Mouse (Mus musculus) midbrain, embryonic 14.5 days (tissue): ENCODE measurements around the gene Zfp712. TPM values are rescaled to one million over a fixed set of nuclear protein-coding genes. Genes with fewer than 3 reads are reported as not detected.
A peak's percentile ranks its signal among the peaks of the same experiment; 100 is the strongest.

Experiments
- ATAC-seq: fragments of 200-750 bp; cut with Nextera tagmentation; 2 replicates; pipeline ENCODE4 v1.8.0; 2017; ENCODE audit warnings: moderate number of reproducible peaks, moderate library complexity; ENCODE audit not compliant: low FRiP score, low TSS enrichment
- DNase-seq: peaks from one replicate; pipeline ENCODE4 v3.0.0-alpha.2; 2015
- H3K27ac ChIP-seq: fragments of 300-500 bp; sonication (generic); replicated peaks from 2 replicates; pipeline ENCODE4 v1.5.1; 2014; ENCODE audit warnings: mild to moderate bottlenecking, low read depth, low read length, moderate library complexity
- H3K27me3 ChIP-seq: fragments of 300-500 bp; sonication (generic); 2 replicates; pipeline ENCODE4 v1.6.1; 2014; ENCODE audit warnings: low read length, control low read depth, mixed read lengths; ENCODE audit not compliant: control insufficient read depth, insufficient read depth
- H3K36me3 ChIP-seq: fragments of 300-500 bp; sonication (generic); 2 replicates; pipeline ENCODE4 v1.6.1; 2014; ENCODE audit warnings: low read length, control low read depth; ENCODE audit not compliant: control insufficient read depth, insufficient read depth
- H3K4me1 ChIP-seq: fragments of 300-500 bp; sonication (generic); 2 replicates; pipeline ENCODE4 v1.6.1; 2014; ENCODE audit warnings: mild to moderate bottlenecking, antibody characterized with exemption, low read length, control low read depth; ENCODE audit not compliant: control insufficient read depth, insufficient read depth
- H3K4me2 ChIP-seq: fragments of 300-500 bp; sonication (generic); 2 replicates; pipeline ENCODE4 v1.6.1; 2014; ENCODE audit warnings: mild to moderate bottlenecking, low read length, moderate library complexity
- H3K4me3 ChIP-seq: fragments of 300-500 bp; sonication (generic); replicated peaks from 2 replicates; pipeline ENCODE4 v1.5.1; 2014; ENCODE audit warnings: low read depth, low read length
- H3K9ac ChIP-seq: fragments of 300-500 bp; sonication (generic); replicated peaks from 2 replicates; pipeline ENCODE4 v1.6.1; 2014; ENCODE audit warnings: mild to moderate bottlenecking, low read length, moderate library complexity
- H3K9me3 ChIP-seq: fragments of 300-500 bp; sonication (generic); 2 replicates; pipeline ENCODE4 v1.6.1; 2016; ENCODE audit warnings: low read length, control low read depth, mixed read lengths; ENCODE audit not compliant: control insufficient read depth
- WGBS: fragments of 180-500 bp; shearing (Covaris S2); extraction: QIAGEN DNeasy Blood & Tissue Kit; methylation state at CpG from one replicate; pipeline ENCODE4 v1.1.7; 2014; 5-methylcytosine and 5-hydroxymethylcytosine counted together
- polyA plus RNA-seq: library from polyadenylated mRNA; unstranded; fragments of >200 nt; fragmentation: Nextera tagmentation; extraction: Ambion mirVana; gene quantifications from 2 replicates; pipeline ENCODE4 v1.2.1, GENCODE M21; 2014

The Zfp712 gene
- polyA plus RNA-seq, 1 experiment from 2014 or later = 10.2 TPM

DNA sequence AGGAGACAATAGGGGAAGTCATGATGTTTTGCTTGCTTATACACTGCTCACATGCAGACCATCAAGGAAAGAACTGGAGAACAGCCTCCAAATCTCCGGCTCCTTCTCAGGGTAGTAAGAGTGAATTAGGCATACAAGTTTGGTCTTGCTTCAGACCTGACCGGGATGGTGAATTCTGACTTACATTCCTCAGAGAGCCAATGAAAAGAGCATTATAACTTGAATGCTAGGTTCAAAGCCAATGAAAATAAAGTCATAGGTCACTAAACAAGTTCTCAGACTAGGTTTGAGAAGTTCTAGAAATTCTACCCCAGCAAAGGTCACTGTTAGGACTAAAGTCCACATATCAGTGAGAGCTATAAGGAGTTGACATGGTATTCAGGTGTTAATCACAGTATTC lies 16.3 kb upstream of the Zfp712 start:
- Histone ChIP-seq H3K36me3 (peaks cover 32% of the 10 kb centered on the region), H3K9me3 (peaks cover 35% of the 10 kb centered on the region), H3K4me3 (no peak overlapping the region), H3K27me3 (no peaks in the 10 kb centered on the region), H3K9ac (no peak overlapping the region), H3K4me2 (no peak overlapping the region), H3K27ac (no peak overlapping the region), H3K4me1 (no peaks in the 10 kb centered on the region)
- DNase-seq (no peak), ATAC-seq (no peak)
- WGBS = 95% methylated on average over 2 of the region's 2 CpGs

DNA sequence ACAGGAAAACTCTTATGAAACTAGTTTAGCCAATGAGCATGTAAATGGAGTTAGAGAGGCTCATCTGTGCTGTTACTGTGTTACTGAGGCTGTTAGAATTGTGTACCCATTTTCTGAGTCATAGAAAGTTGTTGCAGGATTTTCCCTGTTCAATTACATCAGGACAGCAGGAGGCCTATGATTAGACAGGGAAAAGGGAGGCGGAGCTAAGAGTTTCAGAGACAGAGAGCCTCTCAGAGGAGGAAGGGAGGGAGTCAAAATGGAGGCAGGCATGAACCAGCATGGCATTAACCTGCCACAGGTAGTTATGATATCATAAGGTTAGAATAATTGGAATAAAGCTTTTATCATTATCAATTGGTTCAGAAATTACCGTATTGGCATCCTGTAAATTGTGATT lies 11.8 kb upstream of the Zfp712 start:
- Histone ChIP-seq H3K9ac (no peak overlapping the region), H3K27ac (no peak overlapping the region), H3K36me3 (peaks cover 59% of the 10 kb centered on the region), H3K9me3 (peaks cover 58% of the 10 kb centered on the region), H3K27me3 (no peaks in the 10 kb centered on the region), H3K4me2 (no peak overlapping the region), H3K4me3 (no peak overlapping the region), H3K4me1 (no peaks in the 10 kb centered on the region)
- DNase-seq (no peak), ATAC-seq (no peak)
- 95% methylated on average over 2 of the region's 2 CpGs for WGBS

DNA sequence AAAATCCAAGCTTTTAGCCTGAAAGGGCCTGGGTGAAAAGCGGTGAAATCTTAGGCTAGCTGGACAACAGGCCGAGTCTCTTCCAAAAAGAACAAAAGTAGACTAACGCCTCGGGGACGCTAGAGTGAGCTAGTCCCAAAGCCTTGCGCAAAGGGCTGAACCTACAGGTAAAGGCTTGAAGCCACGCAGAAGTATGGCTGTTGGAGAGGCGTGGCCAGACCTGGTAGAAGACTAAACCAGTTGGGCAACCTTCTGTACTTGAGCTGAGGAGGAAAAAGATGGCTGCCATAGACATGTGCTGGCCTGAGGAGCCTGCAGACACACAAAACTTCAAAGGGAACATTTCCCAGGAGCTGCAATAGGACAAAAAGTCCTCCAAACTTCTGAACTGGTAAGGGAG lies 4.4 kb upstream of the Zfp712 start:
- H3K4me3 ChIP-seq = no peak overlapping the region
- DNase-seq = no peak
- H3K4me1 ChIP-seq = peaks cover 1% of the 10 kb centered on the region; the same call in 1 of the 2 replicates
- no peak overlapping the region for H3K27ac ChIP-seq
- ATAC-seq = no peak
- H3K4me2 ChIP-seq = no peak overlapping the region
- H3K9ac ChIP-seq = no peak overlapping the region
- peaks cover 19% of the 10 kb centered on the region for H3K9me3 ChIP-seq
- peaks cover 20% of the 10 kb centered on the region for H3K36me3 ChIP-seq
- 89% methylated on average over 8 of the region's 8 CpGs for WGBS
- H3K27me3 ChIP-seq = no peaks in the 10 kb centered on the region

DNA sequence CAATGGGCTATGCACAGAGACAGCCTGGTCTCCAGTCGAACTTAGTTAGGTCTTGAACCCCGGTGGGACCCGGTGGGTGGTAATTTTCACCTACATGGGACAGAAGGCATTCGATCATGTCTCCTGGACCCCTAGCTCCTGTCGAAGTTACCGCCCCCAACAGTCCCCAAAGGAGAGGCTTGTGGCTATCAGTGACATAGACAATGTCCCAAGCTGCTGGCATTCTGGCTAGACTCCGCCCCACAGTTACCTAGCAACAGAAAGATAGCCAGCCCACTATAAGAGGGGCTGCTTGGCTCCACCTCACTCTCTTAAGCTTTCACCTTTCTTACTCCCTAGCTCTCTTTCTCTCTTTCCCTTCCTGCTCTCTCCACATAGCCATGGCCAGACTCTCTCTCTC lies 1.5 kb upstream of the Zfp712 start:
- Histone ChIP-seq H3K4me2 (no peak overlapping the region), H3K9me3 (peaks cover 8% of the 10 kb centered on the region; the same call in 1 of the 2 replicates), H3K36me3 (0 out of 2 replicates have a peak, but pooled peaks cover 3% of the 10 kb centered on the region), H3K4me3 (no peak overlapping the region), H3K27ac (no peak overlapping the region), H3K9ac (no peak overlapping the region), H3K27me3 (no peaks in the 10 kb centered on the region), H3K4me1 (peaks cover 6% of the 10 kb centered on the region; the same call in 1 of the 2 replicates)
- DNase-seq (no peak), ATAC-seq (no peak)
- WGBS = 57% methylated on average over 7 of the region's 7 CpGs

DNA sequence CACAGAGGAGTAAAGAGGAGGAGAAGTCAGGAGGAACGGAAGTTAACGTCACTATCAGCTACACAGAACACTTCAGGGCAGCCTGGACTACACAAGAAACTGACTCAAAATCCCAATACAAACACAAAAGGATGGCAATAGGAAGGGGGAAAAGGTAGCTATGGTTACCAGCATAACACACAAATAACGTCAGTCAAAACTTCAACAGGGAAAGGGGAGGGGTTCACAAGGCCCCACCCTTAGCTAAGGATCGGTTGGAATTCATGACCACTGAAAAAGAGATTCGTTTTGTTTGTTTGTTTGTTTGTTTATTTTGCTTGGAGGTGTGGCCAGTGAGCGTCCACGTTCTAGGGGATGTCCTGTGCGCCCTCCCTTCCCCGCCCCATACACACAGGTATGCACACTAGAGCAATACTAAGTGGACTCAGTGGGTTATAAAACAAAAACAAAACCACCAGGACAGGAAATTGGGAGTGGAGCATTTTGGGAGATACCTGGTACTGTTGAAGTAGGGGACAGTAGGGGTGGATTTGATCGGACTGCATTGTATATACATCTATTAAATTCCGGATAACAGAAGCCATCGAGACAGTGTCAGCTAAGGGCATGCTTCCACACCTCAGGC lies 697 bp downstream of the Zfp712 start:
- H3K36me3 ChIP-seq = no peaks in the 10 kb centered on the region
- peak overlapping the region; percentile 74 for H3K4me2 ChIP-seq
- peak; percentile 2 for DNase-seq
- H3K4me1 ChIP-seq = peaks cover 6% of the 10 kb centered on the region; the same call in 1 of the 2 replicates
- peak overlapping the region; percentile 72 for H3K4me3 ChIP-seq
- peaks cover 9% of the 10 kb centered on the region; the same call in 1 of the 2 replicates for H3K9me3 ChIP-seq
- WGBS = 3% methylated on average over 12 of the region's 12 CpGs
- peak overlapping the region; percentile 74 for H3K27ac ChIP-seq
- peak overlapping the region; percentile 78 for H3K9ac ChIP-seq
- no peaks in the 10 kb centered on the region for H3K27me3 ChIP-seq
- peak; percentile 39; the same call in 1 of the 2 replicates for ATAC-seq

Other genes with a start within 250 kb of the Zfp712 start
- gene Gm10767, start 156.3 kb downstream of the Zfp712 start, polyA plus RNA-seq = 3.5 and 3.8 TPM in 2 replicates
- gene Zfp708, start 36.8 kb upstream of the Zfp712 start, polyA plus RNA-seq = 12.4 and 12.6 TPM in 2 replicates
- 1.0 and 2.0 TPM in 2 replicates for gene Gm28557, start 47.4 kb upstream of the Zfp712 start, polyA plus RNA-seq
- gene Rslcan18, start 55.1 kb upstream of the Zfp712 start, polyA plus RNA-seq = not detected in 2 replicates
- 5.5 and 5.8 TPM in 2 replicates for gene Zfp759, start 60.5 kb upstream of the Zfp712 start, polyA plus RNA-seq
- gene Rsl1, start 112.0 kb upstream of the Zfp712 start, polyA plus RNA-seq = 5.4 and 6.2 TPM in 2 replicates
- 1.5 and 3.1 TPM in 2 replicates for gene Zfp455, start 133.3 kb upstream of the Zfp712 start, polyA plus RNA-seq
- gene Zfp458, start 217.3 kb upstream of the Zfp712 start, polyA plus RNA-seq = 7.0 and 8.3 TPM in 2 replicates
- 0.76 and 0.92 TPM in 2 replicates for gene Zfp457, start 245.3 kb upstream of the Zfp712 start, polyA plus RNA-seq